Mouse (Mus musculus) right cerebral cortex, postnatal 36 days (tissue): ENCODE measurements at regions not wholly inside any gene's neighbourhood (a gene's known extent, or its start where the extent isn't known, plus 50 kb on each side); places are given as distances from the start of the nearest gene placed in this dataset.
A peak's percentile ranks its signal among the peaks of the same experiment; 100 is the strongest.

Experiments
- DNase-seq, 2 experiments: peaks; one replicate each; pipeline ENCODE4 v3.0.0; 2022; ENCODE audit warnings: low spot score in 2 of 2, mixed read lengths in 1 of 2

DNA sequence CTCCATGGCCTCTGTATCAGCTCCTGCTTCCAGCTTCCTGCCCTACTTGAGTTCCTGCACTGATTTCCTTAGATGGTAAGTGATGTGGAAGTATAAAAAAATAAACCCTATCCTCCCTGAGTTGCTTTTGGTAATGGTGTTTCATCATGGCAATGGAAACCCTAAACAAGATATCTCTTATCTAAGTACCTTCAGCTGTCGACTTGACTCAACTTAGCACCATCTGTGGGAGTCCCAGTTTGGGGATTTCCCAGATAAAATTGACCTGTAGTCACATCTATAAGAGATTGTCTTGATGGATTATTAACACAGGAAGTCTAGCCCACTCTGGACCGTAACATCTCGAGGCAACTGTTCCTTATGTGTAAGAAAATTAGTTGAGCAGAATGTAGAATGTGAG lies 570.2 kb upstream of the Gm10306 start:
- no peak for DNase-seq

DNA sequence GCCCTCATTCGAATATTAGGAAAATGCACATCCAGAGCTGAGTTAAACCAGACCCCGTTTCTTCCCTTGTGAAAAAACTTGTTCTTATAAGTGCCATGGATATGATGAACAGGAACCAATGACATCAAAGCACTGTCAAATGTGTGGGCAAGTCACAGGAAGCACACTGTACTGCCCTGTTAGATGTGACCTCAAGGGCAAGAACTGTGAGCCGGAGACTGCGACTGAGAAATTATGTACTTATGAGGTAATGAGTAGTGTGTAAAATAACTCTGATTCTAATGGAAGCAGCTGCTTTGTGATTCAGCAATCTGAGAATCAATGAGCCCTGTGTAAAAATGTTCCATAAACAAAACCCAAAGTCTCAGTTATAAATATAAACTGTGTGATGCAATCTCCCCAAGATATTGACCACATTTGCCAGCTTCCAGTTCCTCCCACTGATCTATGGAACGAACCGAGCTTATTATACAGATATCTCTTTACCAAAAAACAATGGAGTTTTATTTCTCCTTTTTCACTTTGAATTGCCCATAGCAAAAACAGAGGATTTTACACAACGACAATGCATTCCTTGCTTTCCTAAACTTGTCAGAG lies 566.0 kb upstream of the Gm10306 start:
- no peak for DNase-seq

DNA sequence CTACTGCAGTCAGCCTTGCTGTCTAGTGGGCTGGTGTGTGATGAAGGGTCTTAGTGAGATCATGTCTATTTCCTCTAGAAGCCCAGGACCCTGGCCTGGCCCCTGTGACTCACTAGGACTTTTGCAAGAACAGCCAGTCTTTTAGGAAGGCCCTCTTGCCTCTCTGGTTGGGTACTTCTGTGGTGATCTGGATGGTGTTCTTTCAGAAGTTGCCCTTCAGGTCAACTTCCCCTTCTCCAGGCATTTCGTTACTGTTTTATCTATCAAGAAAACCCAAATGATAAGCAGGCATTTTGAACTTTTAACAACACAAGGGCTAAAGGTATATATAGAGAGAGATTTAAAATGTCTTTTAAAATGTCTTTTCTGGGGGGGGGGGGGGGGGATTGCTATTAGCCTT lies 550.5 kb upstream of the Gm10306 start:
- no peak for DNase-seq

DNA sequence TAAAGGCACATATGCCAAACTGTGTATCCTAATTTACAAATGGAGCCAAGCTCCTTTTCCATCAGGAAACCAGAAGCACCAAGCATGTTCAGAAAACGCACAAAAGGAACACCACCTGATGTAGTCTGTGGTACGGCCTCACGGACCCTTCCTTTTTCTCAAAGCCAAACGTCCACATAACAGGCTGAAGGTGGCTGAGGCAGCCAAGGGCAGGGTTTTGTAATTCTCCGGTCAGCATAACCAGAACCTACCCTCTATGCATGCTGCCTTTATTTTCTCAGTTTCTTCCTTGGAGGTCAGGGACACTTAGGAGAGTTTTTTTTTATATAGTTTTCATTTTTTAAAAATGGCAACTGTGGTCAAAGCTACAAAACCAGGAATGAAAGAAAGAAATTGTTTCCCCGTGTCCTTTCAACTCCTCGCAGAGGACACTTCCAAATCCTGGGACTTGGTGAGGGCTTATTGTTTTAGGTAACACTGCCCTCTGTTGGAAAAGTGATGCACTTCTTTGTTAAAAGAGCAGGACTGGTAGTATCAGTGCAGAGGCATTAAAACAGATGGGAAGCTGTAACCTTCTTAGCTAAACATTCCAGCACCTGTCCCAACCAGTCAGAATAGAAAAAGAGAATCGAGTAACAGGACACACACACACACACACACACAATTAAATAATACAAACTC lies 549.1 kb upstream of the Gm10306 start:
- DNase-seq = peak; percentile 10 to 13

DNA sequence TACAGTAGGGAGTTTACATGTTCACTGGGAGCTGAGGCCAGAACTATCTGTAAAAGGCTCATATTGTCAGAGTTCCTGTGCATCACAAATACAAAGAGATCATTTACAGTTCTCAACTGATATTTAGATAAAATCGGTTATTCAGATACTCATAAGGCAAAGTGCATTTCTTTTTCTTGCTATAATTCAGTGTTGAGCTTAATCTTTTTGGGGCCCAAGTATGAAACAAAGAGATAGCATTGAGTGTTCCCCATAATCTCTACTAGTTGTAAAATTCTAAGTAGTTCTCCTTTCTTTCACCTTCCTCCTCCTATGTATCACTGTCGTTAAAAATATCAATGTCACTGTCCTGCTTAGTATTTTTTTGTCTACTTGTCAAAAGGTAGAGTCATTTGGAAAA lies 540.6 kb upstream of the Gm10306 start:
- no peak for DNase-seq

DNA sequence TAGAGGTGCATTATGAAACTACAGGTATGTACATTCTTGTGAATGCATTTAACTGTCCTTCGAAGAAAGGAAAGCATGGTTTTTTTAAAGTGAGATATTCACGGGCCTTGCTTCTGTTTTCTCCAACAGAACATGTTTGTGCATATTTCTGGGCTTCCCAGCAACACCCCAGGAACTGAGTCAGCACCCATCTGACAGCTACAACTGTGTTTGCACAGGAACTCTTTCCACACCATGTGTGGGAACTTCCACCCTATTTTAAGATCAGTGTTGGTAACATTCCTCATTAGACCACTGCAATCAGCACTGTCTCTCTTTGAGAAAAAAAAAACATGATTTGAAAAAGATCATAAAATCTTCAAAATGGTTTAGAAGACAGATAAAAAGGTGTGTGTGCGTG lies 538.6 kb upstream of the Gm10306 start:
- DNase-seq = peak; percentile 50 to 69

DNA sequence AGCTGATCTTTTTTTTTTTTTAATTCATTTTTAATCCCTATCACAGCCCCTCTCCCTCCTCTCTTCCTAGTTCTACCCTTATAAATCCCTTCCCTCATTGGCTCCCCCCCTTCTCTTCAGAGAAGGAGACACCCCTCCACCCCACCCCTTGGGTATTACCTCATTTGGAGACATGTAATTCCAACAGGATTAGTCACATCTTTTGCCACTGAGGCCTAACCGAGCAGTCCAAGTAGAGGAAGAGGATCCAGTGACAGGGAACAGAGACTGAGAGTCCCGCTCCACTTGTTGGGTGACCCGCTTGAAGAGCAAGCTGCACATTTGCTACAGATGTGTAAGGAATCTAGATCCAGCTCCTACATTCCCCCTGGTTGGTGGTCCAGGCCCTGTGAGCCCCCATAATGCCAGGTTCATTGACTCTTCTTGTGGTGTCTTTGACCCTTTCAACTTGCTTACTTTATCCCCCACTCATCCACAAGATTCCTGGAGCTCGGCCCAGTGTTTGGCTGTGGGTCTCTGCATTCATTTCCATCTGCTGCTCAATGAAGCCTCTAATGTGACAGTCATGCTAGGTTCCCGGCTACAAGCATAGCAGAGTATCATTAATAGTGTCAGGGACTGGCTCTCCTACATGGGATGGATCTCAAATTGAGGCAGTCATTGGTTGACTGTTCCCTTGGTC lies 506.6 kb upstream of the Gm10306 start:
- no peak for DNase-seq

DNA sequence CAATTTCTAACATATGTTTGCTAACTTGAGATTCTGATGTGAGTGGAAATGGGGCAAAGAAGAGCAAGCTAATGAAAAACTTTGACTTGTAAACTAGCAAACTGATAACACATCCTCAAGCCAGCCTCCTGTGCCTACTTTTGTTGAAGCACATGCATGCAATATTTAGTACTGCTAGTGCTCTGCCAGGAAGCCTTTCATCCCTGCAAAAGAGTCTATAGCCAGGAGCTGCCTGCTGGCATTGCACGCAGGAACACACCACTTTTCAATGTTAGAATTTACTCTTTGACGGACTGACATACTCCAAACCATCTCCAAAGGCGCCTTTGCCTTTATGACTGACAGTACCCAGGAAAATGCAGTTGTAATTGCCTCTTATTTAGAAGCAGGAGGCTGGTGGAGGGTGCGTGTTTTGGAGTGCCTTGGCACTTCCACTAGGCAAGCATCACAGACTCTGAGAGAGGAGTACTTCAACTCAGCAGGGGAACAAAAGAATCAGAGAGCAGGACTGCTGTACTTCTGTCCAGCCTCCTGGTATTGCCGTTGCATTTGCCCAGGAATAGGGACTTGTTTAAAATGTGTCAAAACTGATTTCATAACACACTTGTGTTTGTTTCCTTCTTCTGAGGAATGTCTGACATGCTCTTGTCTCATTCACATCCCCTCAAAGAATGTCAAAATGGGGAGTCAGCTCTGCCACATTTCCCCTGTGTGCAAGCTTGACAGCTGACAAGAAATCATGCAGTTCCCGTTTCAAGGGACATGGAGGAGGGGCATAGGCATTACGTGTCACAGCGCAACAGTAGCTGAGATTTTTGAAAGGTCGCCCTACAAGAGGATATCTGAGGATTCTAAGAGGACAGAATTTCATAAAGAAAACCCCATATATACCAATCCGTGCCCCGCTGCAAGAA lies 503.8 kb upstream of the Gm10306 start:
- DNase-seq = no peak

DNA sequence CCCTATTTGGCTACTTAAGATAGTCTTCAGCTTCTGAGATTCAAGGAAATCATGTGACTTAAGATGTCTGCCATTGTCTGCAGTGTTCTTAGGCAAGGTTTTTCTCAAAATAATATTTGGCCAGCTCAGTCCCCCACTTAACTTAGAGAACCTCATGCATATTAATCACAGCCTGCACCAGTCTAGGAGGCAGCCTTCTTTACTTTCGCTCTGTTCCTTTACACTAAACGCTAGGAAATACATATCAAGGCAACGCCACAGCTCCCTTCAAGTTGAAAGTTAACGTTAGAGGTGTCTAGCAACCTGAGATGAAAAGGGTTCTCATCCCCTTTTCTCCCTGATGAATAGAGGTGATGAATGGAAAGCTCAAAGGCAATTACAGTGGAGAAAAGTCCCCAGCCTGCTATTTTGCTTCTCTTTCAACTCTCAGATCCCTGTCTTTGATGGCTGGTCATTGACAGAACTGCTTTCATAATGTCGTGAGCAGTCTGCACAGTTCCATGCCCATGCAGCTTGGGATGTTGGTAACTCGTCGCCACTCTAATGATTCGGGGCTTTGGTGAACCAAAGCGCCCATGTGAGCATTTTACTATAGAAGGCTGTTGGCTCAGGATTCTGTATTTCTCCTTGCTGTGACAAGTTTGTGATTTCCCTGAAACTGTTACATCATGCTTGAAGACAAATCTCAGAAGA lies 483.0 kb upstream of the Gm10306 start:
- DNase-seq = no peak

DNA sequence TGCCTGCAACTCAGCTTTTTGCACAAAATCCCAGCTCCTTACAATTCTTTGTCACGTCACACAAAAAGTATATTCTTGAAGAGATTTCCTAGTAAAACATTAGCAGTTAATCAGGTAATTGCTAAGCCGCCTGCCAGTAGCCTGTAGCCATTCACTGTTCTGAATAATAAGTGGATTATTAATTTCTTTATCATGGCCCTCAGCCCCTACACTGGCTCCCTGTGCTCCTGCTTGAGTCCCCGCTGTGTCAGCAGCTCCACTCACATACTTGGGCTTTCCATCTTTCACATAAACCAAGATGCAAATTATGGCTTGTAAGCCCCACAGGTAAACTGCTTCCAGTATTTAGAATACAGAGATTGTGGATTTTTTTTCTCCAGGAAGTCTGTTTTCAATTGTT lies 473.5 kb upstream of the Gm10306 start:
- DNase-seq = no peak

DNA sequence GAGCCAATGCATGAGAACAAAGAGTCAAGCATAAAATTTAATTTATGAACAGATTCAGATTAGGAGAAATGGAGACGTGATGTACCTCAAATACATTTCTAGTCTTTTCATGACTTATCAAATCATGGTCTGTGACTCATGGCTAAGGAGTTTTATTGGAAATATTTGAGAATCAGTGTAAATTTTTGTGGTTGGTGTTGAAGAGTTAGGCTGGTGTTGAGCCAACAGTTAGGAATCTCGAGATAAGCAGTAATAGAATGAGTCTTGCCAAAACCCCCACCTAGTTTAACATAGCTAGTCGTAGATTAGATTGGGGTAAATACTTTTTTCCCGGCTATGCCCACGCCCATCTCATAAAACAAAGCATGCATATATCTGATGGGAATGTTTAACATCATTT lies 462.0 kb upstream of the Gm10306 start:
- no peak for DNase-seq

DNA sequence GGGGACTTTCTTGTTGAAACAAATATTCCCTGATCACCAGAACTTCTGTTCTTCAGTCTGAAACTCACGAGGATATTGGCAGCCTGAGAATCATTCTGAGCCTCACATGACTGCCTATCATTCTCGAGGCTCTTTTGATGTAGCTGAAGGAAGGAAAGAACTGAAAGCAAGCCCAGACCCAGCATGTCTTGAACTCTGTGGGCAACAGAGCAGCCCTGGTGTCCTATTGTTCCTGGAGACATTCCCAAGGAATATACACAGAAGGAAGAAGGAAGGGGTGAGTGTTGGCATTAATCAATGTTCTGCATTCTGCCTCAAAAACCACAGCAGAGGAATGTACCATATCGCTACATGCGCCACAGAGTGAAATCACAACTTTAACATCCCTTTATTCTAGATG lies 449.4 kb upstream of the Gm10306 start:
- no peak for DNase-seq

DNA sequence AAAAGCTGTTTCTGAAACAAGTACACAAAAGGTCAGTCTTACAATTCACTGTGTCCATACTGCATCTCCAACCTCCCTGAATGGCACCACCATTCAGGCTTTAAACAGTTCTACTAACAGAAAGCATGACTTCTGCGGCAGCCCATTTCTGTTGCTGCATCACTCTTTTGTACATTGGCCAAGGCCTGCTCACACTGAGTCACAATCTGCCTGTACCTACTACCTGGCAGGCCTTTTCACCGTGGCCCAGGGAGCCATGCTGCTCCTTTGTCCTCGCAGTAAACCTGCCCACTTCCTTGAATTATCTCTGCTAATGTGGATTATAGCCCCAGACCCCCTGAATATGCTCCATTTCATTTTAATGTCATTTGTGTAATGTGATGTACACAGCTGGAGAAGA lies 439.5 kb upstream of the Gm10306 start:
- DNase-seq = no peak

DNA sequence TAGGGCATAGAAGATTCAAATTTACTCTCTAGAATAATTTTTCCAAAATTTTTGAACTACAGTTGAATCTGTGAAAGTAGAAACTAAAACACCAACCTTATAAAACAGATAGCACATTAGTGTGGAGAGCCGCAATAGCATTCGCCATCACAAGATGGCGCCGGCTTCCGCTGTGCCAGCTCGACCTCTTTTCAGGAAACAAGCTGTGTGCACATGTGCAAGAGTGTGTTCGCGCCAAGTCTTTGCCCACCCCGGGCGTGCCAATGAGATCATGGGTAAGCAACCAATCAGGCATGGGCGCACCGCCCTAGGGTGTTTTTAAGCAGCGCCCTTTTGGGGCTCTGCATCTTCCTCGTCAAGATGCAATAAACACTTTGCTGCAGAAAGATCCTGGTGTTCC lies 432.2 kb upstream of the Gm10306 start:
- no peak for DNase-seq

DNA sequence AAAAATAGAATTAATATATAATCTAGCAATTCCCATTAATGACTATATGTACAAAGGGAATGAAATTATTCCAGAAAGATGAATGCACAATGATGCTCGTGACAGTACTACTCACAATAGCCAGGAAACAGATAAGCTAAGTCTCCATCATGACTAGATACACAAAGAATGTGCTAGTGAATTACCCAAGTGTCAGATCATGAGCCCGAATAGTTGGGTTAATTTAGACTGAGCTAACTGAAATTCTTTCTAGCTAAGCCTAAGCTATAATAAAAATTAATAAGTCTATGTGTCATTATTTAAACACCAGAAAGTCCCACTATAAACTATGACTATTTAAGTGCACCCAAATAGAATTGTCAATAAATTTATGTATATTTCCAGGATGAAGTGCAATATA lies 418.4 kb upstream of the Gm10306 start:
- DNase-seq = no peak

DNA sequence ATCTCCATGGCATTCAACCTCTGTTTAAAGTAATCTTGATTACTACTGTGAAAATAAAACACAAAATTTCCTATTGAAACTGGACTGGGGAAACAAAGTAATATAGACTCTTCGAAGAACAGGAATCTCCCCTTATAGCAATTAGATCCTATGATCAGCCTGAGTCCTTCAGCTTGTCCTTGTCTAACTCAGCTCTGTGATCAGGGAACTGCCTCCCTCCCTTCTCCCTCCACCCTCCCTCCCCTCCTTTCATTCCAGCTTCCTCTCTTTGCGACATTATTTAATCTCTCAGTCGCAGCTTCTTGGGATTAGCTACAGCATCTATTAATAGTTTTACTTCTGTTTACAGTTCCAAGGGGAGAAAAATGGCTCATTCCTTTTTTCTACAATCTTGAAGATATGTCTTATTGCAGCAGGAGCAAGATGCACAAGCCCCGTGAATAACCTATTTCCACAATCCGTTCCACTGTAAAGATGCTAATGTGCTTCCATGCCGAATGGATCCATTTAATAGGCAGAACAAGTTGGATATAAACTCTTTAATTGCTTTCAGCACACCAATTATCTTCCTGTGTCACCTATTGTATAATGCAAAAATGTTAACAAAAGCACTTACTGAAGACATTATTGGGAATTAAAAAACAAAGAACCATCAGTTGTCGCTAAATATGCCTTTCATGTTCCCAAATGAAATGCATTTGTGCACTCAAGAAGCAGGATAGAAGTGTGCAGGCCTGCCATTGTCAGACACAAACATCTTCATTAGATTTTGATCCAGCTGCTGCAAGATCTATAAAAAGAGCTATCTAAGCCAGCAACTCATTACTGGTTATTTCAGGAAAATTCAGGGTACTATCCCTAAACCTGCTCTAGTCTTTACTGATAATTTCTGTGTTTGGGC lies 411.2 kb upstream of the Gm10306 start:
- DNase-seq = no peak

DNA sequence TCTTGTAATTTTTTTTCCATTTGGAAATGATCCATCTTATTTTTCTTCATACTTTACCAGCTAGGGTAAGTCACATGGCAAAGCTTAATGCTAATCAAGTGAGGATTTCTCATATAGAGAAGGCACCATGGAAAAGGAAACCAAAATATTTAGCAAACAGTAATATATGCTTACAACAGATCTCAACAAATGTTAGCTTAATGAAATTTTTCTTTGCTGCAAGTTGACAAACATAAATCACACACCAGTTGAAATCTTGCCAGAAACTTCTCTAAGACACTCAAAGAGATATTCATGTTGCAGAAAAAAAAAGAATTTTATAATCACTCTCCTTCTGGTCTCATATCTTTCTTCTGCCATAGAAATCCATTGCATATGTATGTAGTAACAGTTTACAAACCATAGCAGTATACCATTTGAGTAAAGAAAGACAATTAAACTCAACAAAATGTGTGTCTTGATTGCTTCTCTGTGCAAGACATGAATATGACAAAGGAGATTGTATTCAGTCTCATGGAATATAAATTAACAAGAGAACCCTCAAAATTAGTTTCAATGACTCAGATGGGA lies 408.3 kb upstream of the Gm10306 start:
- no peak for DNase-seq

DNA sequence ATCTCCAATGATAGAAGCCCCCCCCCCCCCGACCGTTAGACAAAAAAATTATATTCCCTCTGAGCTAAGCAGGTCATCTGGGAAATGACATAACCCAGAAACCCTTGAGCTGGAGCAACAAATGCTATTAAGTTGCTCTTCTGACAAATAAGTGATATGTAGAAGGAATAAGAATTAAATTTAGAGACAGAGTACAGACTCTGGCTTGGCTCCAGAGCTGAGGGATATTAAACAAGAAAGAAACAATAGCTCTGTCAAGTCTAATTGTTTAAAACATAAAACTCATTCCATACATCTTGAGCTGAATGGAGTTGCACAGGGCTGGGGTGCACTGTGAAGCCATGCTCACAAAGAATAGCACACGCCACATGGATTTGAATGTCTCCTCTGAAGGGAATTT lies 407.3 kb upstream of the Gm10306 start:
- DNase-seq = no peak

DNA sequence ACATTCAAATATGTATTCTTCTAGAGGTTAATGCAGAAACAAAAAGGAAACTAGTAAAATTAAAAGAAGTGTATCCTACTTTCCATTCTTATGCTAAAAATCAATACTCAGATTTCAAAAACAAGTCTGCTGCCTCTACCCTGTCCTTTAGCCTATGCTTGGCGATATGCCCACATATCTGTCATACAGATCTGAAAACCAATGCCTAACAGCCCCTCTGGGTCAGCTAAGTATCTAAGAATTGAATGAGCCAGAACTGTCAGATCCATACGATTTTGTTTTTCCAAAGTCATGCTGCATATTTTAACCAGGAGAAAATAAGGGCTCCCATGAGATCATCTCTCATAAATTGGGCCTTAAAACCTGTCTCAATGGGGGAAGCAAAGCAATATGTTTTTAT lies 395.7 kb upstream of the Gm10306 start:
- DNase-seq = no peak

DNA sequence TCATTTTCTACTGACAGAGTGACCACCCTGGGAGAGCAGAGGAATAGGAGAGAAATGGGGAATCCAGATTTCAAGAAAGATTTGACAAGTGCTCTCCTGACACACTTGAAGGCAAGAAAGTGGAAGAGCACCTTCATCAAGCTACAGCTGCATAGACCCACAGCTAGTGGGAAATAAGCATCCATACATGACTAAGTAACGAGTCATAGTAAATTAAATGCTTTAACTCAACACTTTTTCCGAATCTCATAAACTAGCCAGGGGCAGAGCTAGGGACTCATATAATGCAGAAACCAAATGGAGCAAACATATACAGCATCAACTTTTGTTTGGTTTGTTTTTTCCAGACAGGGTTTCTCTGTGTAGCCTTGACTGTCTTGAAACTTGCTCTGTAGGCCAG lies 383.2 kb upstream of the Gm10306 start:
- DNase-seq = no peak
